Mouse (Mus musculus) cerebellum, adult 2 months (tissue): ENCODE measurements around the gene Bcl9l.

Experiments used
- CTCF ChIP-seq: fragments of 200-500 bp; IDR thresholded peaks from 2 replicates; pipeline ENCODE4 v1.5.1; 2011; ENCODE audit warnings: low read depth, mild to moderate bottlenecking, control low read depth, low read length, moderate library complexity, borderline replicate concordance; ENCODE audit not compliant: insufficient read depth
- POLR2A ChIP-seq: fragments of 200-500 bp; IDR thresholded peaks from 2 replicates; pipeline ENCODE4 v1.6.1; 2011; ENCODE audit warnings: low read length, control low read depth, borderline replicate concordance; ENCODE audit not compliant: insufficient read depth

DNA sequence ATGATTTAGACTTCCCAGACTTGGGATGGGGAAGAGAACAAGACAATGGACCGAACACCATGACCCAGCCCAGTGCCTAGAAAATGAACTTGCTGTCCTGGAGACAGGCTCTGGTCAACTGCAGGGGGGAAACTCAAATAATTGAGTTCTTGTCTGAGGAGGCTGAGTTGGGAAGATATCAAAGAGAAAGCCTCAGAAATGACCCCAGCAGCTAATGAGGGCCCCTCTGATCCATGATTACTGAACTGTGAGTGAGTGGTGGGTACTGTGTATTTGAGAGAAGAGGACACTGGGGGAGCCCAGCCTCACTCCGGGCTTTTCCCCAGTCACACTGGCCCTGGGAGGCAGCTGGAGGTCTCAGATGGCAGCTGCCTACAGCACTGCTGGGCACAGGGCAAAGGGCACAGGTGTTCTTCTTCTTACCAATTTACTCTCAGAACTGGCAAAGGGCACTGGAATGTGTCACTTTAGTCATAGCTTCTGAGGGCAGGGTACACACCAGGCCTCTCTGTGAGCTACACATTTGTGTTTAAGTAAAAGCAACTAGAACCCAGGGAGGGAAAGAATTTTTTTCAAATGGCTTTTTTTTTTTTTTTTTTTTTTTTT, 57.3 kb downstream of the Bcl9l start:
- TF ChIP-seq POLR2A: no peak
- TF ChIP-seq CTCF: no peak
